Mouse (Mus musculus) limb, embryonic 14.5 days (tissue): ENCODE data around the gene Vangl2. TPM values are rescaled to one million over a fixed set of nuclear protein-coding genes. Genes with fewer than 3 reads are reported as not detected.

ENCODE experiments used
- ATAC-seq: fragments of 200-750 bp; cut with Nextera tagmentation; 2 replicates; pipeline ENCODE4 v1.8.0; 2017; ENCODE audit warnings: low read depth, moderate number of reproducible peaks, moderate TSS enrichment; ENCODE audit not compliant: low FRiP score
- DNase-seq: peaks from one replicate; pipeline ENCODE4 v3.0.0-alpha.2; 2015; ENCODE audit warnings: low spot score
- H3K27ac ChIP-seq: fragments of 300-500 bp; sonication (generic); replicated peaks from 2 replicates; pipeline ENCODE4 v1.5.1; 2014; ENCODE audit warnings: low read depth, mild to moderate bottlenecking, low read length, moderate library complexity, mixed read lengths
- H3K27me3 ChIP-seq: fragments of 300-500 bp; sonication (generic); 2 replicates; pipeline ENCODE4 v1.6.1; 2014; ENCODE audit warnings: low read length, mixed read lengths; ENCODE audit not compliant: control insufficient read depth, insufficient read depth
- H3K36me3 ChIP-seq: fragments of 300-500 bp; sonication (generic); 2 replicates; pipeline ENCODE4 v1.6.1; 2014; ENCODE audit warnings: mild to moderate bottlenecking, low read length, moderate library complexity, mixed read lengths; ENCODE audit not compliant: control insufficient read depth, insufficient read depth
- H3K4me1 ChIP-seq: fragments of 300-500 bp; sonication (generic); 2 replicates; pipeline ENCODE4 v1.6.1; 2014; ENCODE audit warnings: antibody characterized with exemption, low read length, mixed read lengths; ENCODE audit not compliant: control insufficient read depth, insufficient read depth
- H3K4me2 ChIP-seq: fragments of 300-500 bp; sonication (generic); replicated peaks from 2 replicates; pipeline ENCODE4 v1.6.1; 2014; ENCODE audit warnings: low read depth, mild to moderate bottlenecking, low read length, moderate library complexity; ENCODE audit not compliant: severe bottlenecking
- H3K4me3 ChIP-seq: fragments of 300-500 bp; sonication (generic); replicated peaks from 2 replicates; pipeline ENCODE4 v1.5.1; 2014; ENCODE audit warnings: low read length
- H3K9ac ChIP-seq: fragments of 300-500 bp; sonication (generic); 2 replicates; pipeline ENCODE4 v1.6.1; 2014; ENCODE audit warnings: mild to moderate bottlenecking, low read depth, low read length, moderate library complexity; ENCODE audit not compliant: severe bottlenecking
- H3K9me3 ChIP-seq: fragments of 300-500 bp; sonication (generic); 2 replicates; pipeline ENCODE4 v1.6.1; 2016; ENCODE audit warnings: low read length; ENCODE audit not compliant: control insufficient read depth
- POLR2A ChIP-seq: fragments of 200-500 bp; IDR thresholded peaks from 2 replicates; pipeline ENCODE4 v1.8.0; 2012; ENCODE audit warnings: inconsistent platforms, mild to moderate bottlenecking, moderate library complexity, borderline replicate concordance; ENCODE audit not compliant: insufficient read depth, insufficient read length; ENCODE audit errors: extremely low read depth
- WGBS: fragments of 180-500 bp; shearing (Covaris S2); extraction: QIAGEN DNeasy Blood & Tissue Kit; methylation state at CpG from one replicate; pipeline ENCODE4 v1.1.7; 2014; 5-methylcytosine and 5-hydroxymethylcytosine counted together
- polyA plus RNA-seq, 2 experiments: library from polyadenylated mRNA; depleted of rRNA in 1 of 2; stranded (reverse) in 1 of 2; unstranded in 1 of 2; fragments of >200 nt; fragmentation: Nextera tagmentation in 1 of 2; extraction: Ambion mirVana in 1 of 2; gene quantifications; 2 replicates each; pipeline versions ENCODE4 v1.2.1 to v1.2.3; 2012 to 2014

Vangl2 gene
- polyA plus RNA-seq, 2 experiments: 15.6 to 29.4 TPM

DNA sequence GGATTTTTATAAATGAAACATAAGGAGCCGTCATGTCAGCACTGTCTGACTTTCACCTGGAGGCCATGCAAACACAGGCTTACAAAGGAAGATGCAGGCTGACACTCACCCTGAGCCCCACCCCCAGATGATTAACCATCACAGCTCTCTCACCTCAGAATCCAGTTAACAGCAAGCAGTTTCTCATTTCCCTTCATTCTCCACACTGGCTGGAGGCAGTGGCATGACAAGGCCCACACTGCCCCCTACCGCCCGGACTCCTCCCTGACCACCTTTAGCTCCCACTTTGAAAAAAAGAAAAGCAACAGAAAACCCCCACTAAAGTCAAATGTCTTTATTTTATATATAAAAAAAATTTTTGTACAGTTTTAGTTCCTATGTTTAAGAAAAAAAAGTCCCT, 27.6 kb downstream of the Vangl2 start:
- H3K4me3 ChIP-seq: no peak overlapping the region
- H3K9ac ChIP-seq: no peak overlapping the region
- 0 out of 2 replicates have a peak, but pooled peaks have one; percentile 27 for ATAC-seq
- no peaks in the 10 kb centered on the region for H3K27me3 ChIP-seq
- no peaks in the 10 kb centered on the region for H3K9me3 ChIP-seq
- H3K27ac ChIP-seq: no peak overlapping the region
- no peak for TF ChIP-seq POLR2A
- peaks cover 33% of the 10 kb centered on the region for H3K36me3 ChIP-seq
- 46% methylated on average over 3 of the region's 3 CpGs for WGBS
- no peaks in the 10 kb centered on the region for H3K4me1 ChIP-seq
- DNase-seq: peak; percentile 20
- no peak overlapping the region for H3K4me2 ChIP-seq

DNA sequence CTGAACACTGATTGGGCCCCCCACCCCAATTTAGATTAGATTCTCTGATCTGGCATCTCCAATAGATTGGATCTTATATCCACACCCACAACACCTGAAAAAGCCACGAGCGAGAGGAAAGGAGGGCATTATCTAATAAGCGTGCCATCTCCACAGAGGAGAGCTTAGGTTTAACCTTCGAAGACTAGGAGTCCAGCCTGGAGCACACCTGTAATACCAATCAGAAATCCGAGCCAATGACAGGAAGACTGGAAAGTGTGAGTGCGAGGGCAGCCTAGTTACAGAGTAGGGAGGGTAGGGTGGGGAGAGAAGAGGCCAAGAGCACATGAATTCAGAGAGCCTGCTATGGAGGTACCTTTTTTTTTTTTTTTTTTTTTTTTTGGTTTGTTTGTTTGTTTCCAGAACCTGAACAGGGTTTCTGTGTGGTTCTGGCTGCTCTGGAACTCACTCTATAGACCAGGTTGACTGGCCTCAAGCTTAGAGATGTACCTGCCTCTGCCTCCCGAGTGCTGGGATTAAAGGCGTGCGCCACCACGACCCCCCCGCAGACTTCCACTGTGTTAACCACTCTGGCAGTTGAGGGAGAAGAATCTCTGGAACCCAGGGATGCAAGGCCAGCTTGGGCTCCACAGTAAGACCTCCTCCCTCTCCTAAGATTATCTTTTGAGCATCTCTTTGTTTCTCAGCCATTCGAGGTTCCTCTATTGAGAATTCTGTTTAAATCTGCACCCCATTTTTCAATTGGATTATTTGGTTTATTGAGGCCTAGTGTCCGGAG, 29.2 kb downstream of the Vangl2 start:
- no peaks in the 10 kb centered on the region for H3K27me3 ChIP-seq
- no peak overlapping the region for H3K9ac ChIP-seq
- 87% methylated on average over 13 of the region's 13 CpGs for WGBS
- H3K4me2 ChIP-seq: no peak overlapping the region
- no peak for DNase-seq
- TF ChIP-seq POLR2A: no peak
- peaks cover 16% of the 10 kb centered on the region for H3K36me3 ChIP-seq
- no peaks in the 10 kb centered on the region for H3K4me1 ChIP-seq
- H3K4me3 ChIP-seq: no peak overlapping the region
- no peaks in the 10 kb centered on the region for H3K9me3 ChIP-seq
- no peak for ATAC-seq
- H3K27ac ChIP-seq: no peak overlapping the region

DNA sequence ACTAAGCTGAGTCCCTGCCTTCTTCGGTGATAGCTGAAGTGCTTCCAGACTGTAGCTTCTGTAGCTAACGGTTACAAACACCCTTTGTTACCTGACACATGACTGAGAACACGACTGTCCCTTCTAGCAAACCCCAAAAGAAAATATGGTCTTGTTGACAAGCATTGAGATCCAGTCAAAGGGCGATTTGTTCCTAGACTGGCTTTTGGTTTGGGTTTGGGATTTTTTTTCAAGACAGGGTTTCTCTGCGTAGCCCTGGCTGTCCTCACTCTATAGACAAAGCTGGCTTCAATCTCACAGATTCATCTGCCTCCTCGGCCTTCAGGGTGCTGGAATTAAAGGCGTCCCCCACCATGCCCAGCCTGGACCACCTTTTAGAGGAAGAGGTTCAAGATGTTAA, 31.5 kb downstream of the Vangl2 start:
- Histone ChIP-seq H3K4me3 (no peak overlapping the region), H3K4me2 (no peak overlapping the region), H3K36me3 (peaks cover 5% of the 10 kb centered on the region), H3K27me3 (no peaks in the 10 kb centered on the region), H3K9ac (no peak overlapping the region), H3K4me1 (no peaks in the 10 kb centered on the region), H3K27ac (no peak overlapping the region), H3K9me3 (no peaks in the 10 kb centered on the region)
- DNase-seq: no peak
- no peak for TF ChIP-seq POLR2A
- WGBS: 80% methylated on average over 7 of the region's 7 CpGs
- ATAC-seq: no peak

DNA sequence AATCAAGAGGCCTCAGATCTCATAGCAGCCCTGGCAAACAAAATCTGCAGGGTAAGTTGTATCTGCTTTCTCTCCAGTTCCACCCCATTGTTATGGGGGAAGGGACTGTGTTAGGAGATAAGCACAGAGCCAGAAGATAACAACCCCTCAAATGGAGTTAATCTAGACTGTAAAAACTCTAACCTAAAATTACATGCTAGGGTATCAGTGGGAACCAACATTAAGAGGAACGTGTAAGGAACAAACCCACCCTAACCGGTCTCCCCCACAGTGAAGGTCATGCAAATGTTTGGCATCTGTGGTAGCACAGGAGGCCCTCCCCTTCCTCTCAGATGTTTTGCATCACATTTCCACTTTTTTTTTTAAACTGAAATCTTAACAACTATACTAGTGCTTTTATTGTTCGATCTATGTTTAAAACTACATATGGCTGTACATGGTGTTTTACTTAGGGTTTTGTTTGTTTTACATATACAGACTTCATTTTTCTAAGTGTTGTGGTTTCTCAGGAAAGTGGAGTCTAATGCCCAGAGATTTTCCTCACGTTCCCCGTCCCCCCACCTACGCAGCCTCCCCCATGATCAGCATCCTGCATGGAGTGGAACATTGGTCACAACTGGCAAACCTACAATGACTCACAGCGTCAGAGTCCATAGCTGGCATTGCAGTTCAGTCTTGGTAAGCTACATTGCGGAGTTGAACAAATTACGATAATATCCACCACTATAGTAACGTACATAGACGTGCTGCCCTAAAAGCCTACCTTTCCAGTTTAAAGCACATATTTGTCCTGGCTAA, 33.1 kb downstream of the Vangl2 start:
- no peak for ATAC-seq
- no peak overlapping the region for H3K4me3 ChIP-seq
- no peak overlapping the region for H3K4me2 ChIP-seq
- TF ChIP-seq POLR2A: no peak
- no peak overlapping the region for H3K9ac ChIP-seq
- no peaks in the 10 kb centered on the region for H3K36me3 ChIP-seq
- no peak for DNase-seq
- H3K4me1 ChIP-seq: no peaks in the 10 kb centered on the region
- 80% methylated on average over 11 of the region's 11 CpGs for WGBS
- H3K27me3 ChIP-seq: no peaks in the 10 kb centered on the region
- no peak overlapping the region for H3K27ac ChIP-seq
- H3K9me3 ChIP-seq: no peaks in the 10 kb centered on the region

DNA sequence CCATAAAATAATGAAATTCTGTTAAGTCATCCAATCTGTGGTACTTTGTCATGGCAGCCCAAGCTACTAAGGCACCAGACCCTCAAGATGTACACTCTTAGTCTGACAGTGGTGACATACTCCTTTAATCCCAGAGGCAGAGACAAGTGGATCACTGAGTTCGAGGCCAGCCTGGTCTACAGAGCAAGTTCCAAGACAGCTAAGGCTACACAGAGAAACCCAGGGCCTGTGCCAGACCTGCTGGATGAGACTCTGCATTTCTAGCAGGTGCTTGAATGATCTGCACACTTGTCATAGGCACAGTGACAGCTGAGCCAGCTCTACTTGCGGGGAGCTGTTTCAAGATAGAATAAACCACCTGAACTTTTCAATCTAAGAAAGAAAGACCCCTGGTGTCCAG, 33.7 kb downstream of the Vangl2 start:
- DNase-seq: no peak
- TF ChIP-seq POLR2A: no peak
- Histone ChIP-seq H3K27me3 (no peaks in the 10 kb centered on the region), H3K9me3 (no peaks in the 10 kb centered on the region), H3K9ac (no peak overlapping the region), H3K27ac (no peak overlapping the region), H3K4me2 (no peak overlapping the region), H3K4me1 (no peaks in the 10 kb centered on the region), H3K36me3 (no peaks in the 10 kb centered on the region), H3K4me3 (no peak overlapping the region)
- ATAC-seq: no peak
- 72% methylated on average over 2 of the region's 2 CpGs for WGBS
